ENCODE assay signal across 26 mouse cellular contexts in the genomic region with DNA sequence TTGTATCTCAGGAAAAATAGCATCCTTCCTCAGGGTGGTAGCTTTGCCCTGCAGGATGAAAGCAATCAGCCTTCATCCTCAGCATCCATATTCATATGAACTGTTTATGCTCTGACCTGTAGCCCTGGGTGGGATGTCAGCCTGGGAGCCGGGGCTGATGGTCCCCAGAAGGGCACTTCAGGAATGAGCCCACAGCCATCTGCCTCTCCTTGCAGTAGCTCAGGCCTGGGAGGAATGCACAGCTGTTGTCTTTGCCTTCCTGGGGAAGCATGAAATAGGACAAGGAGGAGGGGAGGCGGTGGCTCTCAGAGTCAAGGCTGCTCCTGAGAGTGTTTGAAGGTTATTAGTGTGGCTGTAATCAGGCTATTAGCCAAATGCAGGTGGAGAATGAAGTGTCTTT.
DNase-seq lines count a peak whose midpoint lies in the region; ATAC-seq and TF ChIP-seq lines count a peak whose summit lies in the region.
"Had no signal": no experiment of that assay in that cellular context is flagged by ENCODE, and none has a peak within 500 bp of the region (broad histone marks: within the 10 kb centered on the region; RNA-seq: fewer than 3 reads in every experiment).

No protein-coding gene starts in this region.

- no peak for TF ChIP-seq CTCF in left cerebral cortex, adult 2 months (IDR thresholded peaks at IDR 0.05)
- no peak for TF ChIP-seq CTCF in cerebellum, adult 2 months (IDR thresholded peaks at IDR 0.05; ENCODE audit: borderline replicate concordance, insufficient read depth, low read depth, low read length)

- H3K4me1 ChIP-seq in cerebellum, adult 2 months (ENCODE audit: control insufficient read depth, insufficient read depth, low read length), result peaks cover 34% of the 10 kb centered on the region
- peaks cover 4% of the 10 kb centered on the region; the same call in 1 of the 2 replicates for H3K4me1 ChIP-seq in neural tube, embryonic 15.5 days
- H3K4me1 ChIP-seq in forebrain, embryonic 13.5 days, result no peaks in the 10 kb centered on the region
- H3K4me1 ChIP-seq: embryonic facial prominence, embryonic 13.5 days; forebrain, embryonic 12.5 days; limb, embryonic 13.5 days; liver, embryonic 12.5 days had no signal

- H3K4me3 ChIP-seq in left cerebral cortex, adult 2 months, result no peak overlapping the region
- H3K4me3 ChIP-seq in cerebellum, adult 2 months (replicated peaks; ENCODE audit: insufficient read depth, low read depth, low read length), result no peak overlapping the region
- H3K4me3 ChIP-seq in neural tube, embryonic 15.5 days (replicated peaks), result no peak overlapping the region
- H3K4me3 ChIP-seq in forebrain, embryonic 13.5 days, result no peak overlapping the region
- H3K4me3 ChIP-seq: embryonic facial prominence, embryonic 13.5 days; erythroblast, embryonic 14.5 days; forebrain, embryonic 12.5 days; heart, embryonic 10.5 days; limb, embryonic 13.5 days; liver, embryonic 12.5 days; megakaryocyte, embryonic 14.5 days had no signal

- no peaks in the 10 kb centered on the region for H3K36me3 ChIP-seq in neural tube, embryonic 15.5 days
- H3K36me3 ChIP-seq in forebrain, embryonic 13.5 days (ENCODE audit: poor library complexity, severe bottlenecking), result no peaks in the 10 kb centered on the region
- H3K36me3 ChIP-seq: embryonic facial prominence, embryonic 13.5 days; forebrain, embryonic 12.5 days; G1E; heart, embryonic 10.5 days; limb, embryonic 13.5 days; liver, embryonic 12.5 days had no signal

- intact Hi-C loops in left cerebral cortex, adult 2 months (cut with DNase I), result no loop called here
- intact Hi-C loops in left cerebral cortex, postnatal 14 days (cut with DNase I), result no loop called here

- H3K27ac ChIP-seq in left cerebral cortex, adult 2 months, result peak overlapping the region; percentile 25; the same call in 1 of the 2 replicates
- peak overlapping the region; percentile 8 for H3K27ac ChIP-seq in cerebellum, adult 2 months (ENCODE audit: insufficient read depth, low read length)
- peak overlapping the region; percentile 4; the same call in 1 of the 2 replicates for H3K27ac ChIP-seq in neural tube, embryonic 15.5 days (replicated peaks)
- H3K27ac ChIP-seq in forebrain, embryonic 13.5 days, result no peak overlapping the region
- H3K27ac ChIP-seq: embryonic facial prominence, embryonic 13.5 days; forebrain, embryonic 12.5 days; heart, embryonic 10.5 days; limb, embryonic 13.5 days; liver, embryonic 12.5 days had no signal

- H3K27me3 ChIP-seq in cerebellum, adult 2 months (ENCODE audit: control insufficient read depth, insufficient read depth, low read length), result no peaks in the 10 kb centered on the region
- H3K27me3 ChIP-seq in neural tube, embryonic 15.5 days (replicated peaks), result no peaks in the 10 kb centered on the region
- H3K27me3 ChIP-seq in forebrain, embryonic 13.5 days, result no peaks in the 10 kb centered on the region
- H3K27me3 ChIP-seq: embryonic facial prominence, embryonic 13.5 days; forebrain, embryonic 12.5 days; limb, embryonic 13.5 days had no signal

- no peaks in the 10 kb centered on the region for H3K9me3 ChIP-seq in neural tube, embryonic 15.5 days (replicated peaks)
- no peaks in the 10 kb centered on the region for H3K9me3 ChIP-seq in forebrain, embryonic 13.5 days (replicated peaks)
- H3K9me3 ChIP-seq: embryonic facial prominence, embryonic 13.5 days; forebrain, embryonic 12.5 days; G1E; heart, embryonic 10.5 days; limb, embryonic 13.5 days; liver, embryonic 12.5 days; megakaryocyte, embryonic 14.5 days had no signal

- peak; percentile 88 for ATAC-seq in frontal cortex, adult (ENCODE audit: low TSS enrichment)
- ATAC-seq in neural tube, embryonic 15.5 days (ENCODE audit: low FRiP score), result no peak
- no peak for ATAC-seq in forebrain, embryonic 13.5 days
- ATAC-seq: intestine, embryonic 16.5 days; liver, embryonic 12.5 days; midbrain, embryonic 16.5 days; Patski had no signal

- DNase-seq in frontal cortex, postnatal 25 days (ENCODE audit: low spot score in 2 of 2), result no peak
- no peak for DNase-seq in left cerebral cortex, adult 2 months (ENCODE audit: extremely low spot score in 1 of 2, low spot score in 2 of 2)
- no peak for DNase-seq in left cerebral cortex, postnatal 14 days (ENCODE audit: low spot score in 2 of 2)
- peak; percentile 51 to 54 for DNase-seq in cerebellum, adult 2 months
- no peak for DNase-seq in adrenal gland, postnatal 4 days (ENCODE audit: low spot score in 2 of 2)
- DNase-seq: B cell, adult 2 months; gastrocnemius, postnatal 10 days; kidney, adult 9 months; kidney, postnatal 14 days; layer of hippocampus, postnatal 36 days; lung, adult 18-20 months; lung, postnatal 10 days had no signal

- H3K4me2 ChIP-seq in neural tube, embryonic 15.5 days, result no peak overlapping the region
- no peak overlapping the region for H3K4me2 ChIP-seq in forebrain, embryonic 13.5 days
- H3K4me2 ChIP-seq: embryonic facial prominence, embryonic 13.5 days; forebrain, embryonic 12.5 days; limb, embryonic 13.5 days; liver, embryonic 12.5 days had no signal

- 25% methylated on average over 2 of the region's 2 CpGs for WGBS in cerebellum, adult 2 months
- WGBS in neural tube, embryonic 15.5 days, result 44% methylated on average over 2 of the region's 2 CpGs
- 77% methylated on average over 2 of the region's 2 CpGs for WGBS in forebrain, embryonic 13.5 days

- no peak for TF ChIP-seq POLR2A in cerebellum, adult 2 months (IDR thresholded peaks at IDR 0.05; ENCODE audit: borderline replicate concordance, insufficient read depth, low read length)

- H3K9ac ChIP-seq in neural tube, embryonic 15.5 days (replicated peaks), result no peak overlapping the region
- H3K9ac ChIP-seq in forebrain, embryonic 13.5 days, result no peak overlapping the region
- H3K9ac ChIP-seq: embryonic facial prominence, embryonic 13.5 days; forebrain, embryonic 12.5 days; limb, embryonic 13.5 days; liver, embryonic 12.5 days had no signal

Comparison
In these comparisons a context has a peak if more than half of its experiments do, and no peak if none do; other contexts are left out.
1. DNase-seq: peak in cerebellum, adult 2 months (2 of 2); none in frontal cortex, postnatal 25 days (0 of 2), left cerebral cortex, adult 2 months (0 of 2), left cerebral cortex, postnatal 14 days (0 of 2) and adrenal gland, postnatal 4 days (0 of 2).